Mouse (Mus musculus) forebrain, postnatal 0 days (tissue): ENCODE data around the gene Oaf. TPM values are rescaled to one million over a fixed set of nuclear protein-coding genes. Genes with fewer than 3 reads are reported as not detected.

Source experiments
- ATAC-seq: fragments of 200-750 bp; cut with Nextera tagmentation; 2 replicates; pipeline ENCODE4 v1.8.0; 2017; ENCODE audit warnings: mild to moderate bottlenecking, moderate library complexity
- DNase-seq: peaks from one replicate; pipeline ENCODE4 v3.0.0-alpha.2; 2015
- H3K27ac ChIP-seq: fragments of 300-500 bp; sonication (generic); 2 replicates; pipeline ENCODE4 v1.5.1; 2014; ENCODE audit warnings: low read depth, mild to moderate bottlenecking, antibody characterized with exemption, low read length, moderate library complexity, mixed read lengths
- H3K27me3 ChIP-seq: fragments of 300-500 bp; sonication (generic); 2 replicates; pipeline ENCODE4 v1.6.1; 2014; ENCODE audit warnings: mild to moderate bottlenecking, low read length, mixed read lengths; ENCODE audit not compliant: insufficient read depth
- H3K36me3 ChIP-seq: fragments of 300-500 bp; sonication (generic); 2 replicates; pipeline ENCODE4 v1.6.1; 2014; ENCODE audit warnings: mild to moderate bottlenecking, moderate library complexity; ENCODE audit not compliant: insufficient read depth
- H3K4me1 ChIP-seq: fragments of 300-500 bp; sonication (generic); 2 replicates; pipeline ENCODE4 v1.6.1; 2014; ENCODE audit warnings: antibody characterized with exemption; ENCODE audit not compliant: insufficient read depth
- H3K4me2 ChIP-seq: fragments of 300-500 bp; sonication (generic); 2 replicates; pipeline ENCODE4 v1.6.1; 2014; ENCODE audit warnings: low read depth, mild to moderate bottlenecking, moderate library complexity
- H3K4me3 ChIP-seq: fragments of 300-500 bp; sonication (generic); 2 replicates; pipeline ENCODE4 v1.5.1; 2014; ENCODE audit warnings: low read depth, low read length, mixed read lengths
- H3K9ac ChIP-seq: fragments of 300-500 bp; sonication (generic); 2 replicates; pipeline ENCODE4 v1.6.1; 2014; ENCODE audit warnings: mild to moderate bottlenecking
- H3K9me3 ChIP-seq: fragments of 300-500 bp; sonication (generic); 2 replicates; pipeline ENCODE4 v1.6.1; 2016; ENCODE audit warnings: low read length
- CTCF ChIP-seq: sonication (generic); IDR thresholded peaks from 2 replicates; pipeline ENCODE4 v1.5.1; 2016; ENCODE audit warnings: antibody characterized with exemption, control low read depth, low read depth
- WGBS: fragments of 180-500 bp; shearing (Covaris S2); extraction: QIAGEN DNeasy Blood & Tissue Kit; methylation state at CpG from one replicate; pipeline ENCODE4 v1.1.7; 2014; 5-methylcytosine and 5-hydroxymethylcytosine counted together
- polyA plus RNA-seq: library from polyadenylated mRNA; unstranded; fragments of >200 nt; fragmentation: Nextera tagmentation; extraction: Ambion mirVana; gene quantifications from 2 replicates; pipeline ENCODE4 v1.2.1, GENCODE M21; 2015
- total RNA-seq: library from RNA; depleted of rRNA; stranded (reverse); fragments of >200 nt; gene quantifications from 2 replicates; pipeline ENCODE4 v1.2.3, GENCODE M21; 2014

The Oaf gene
- total and polyA plus RNA-seq, 2 experiments from 2014 or later: 7.9 to 14.3 TPM

- 70% methylated on average over 2 of the region's 2 CpGs for WGBS
- no peak overlapping the region for H3K4me3 ChIP-seq
- ATAC-seq: no peak
- H3K27ac ChIP-seq: no peak overlapping the region
- DNase-seq: no peak
- H3K4me1 ChIP-seq: no peaks in the 10 kb centered on the region
- H3K9ac ChIP-seq: no peak overlapping the region
- no peaks in the 10 kb centered on the region for H3K9me3 ChIP-seq
- TF ChIP-seq CTCF: no peak
- H3K27me3 ChIP-seq: no peaks in the 10 kb centered on the region
- no peak overlapping the region for H3K4me2 ChIP-seq
- H3K36me3 ChIP-seq: no peaks in the 10 kb centered on the region
Measured at GRCm38 (mm10) chr9:43261941-43262340, 22.2 kb upstream of the Oaf start.

GRCm38 (mm10) chr9:43261124-43261907 is 21.6 kb upstream of the Oaf start:
- DNase-seq: no peak
- Histone ChIP-seq H3K4me1 (no peaks in the 10 kb centered on the region), H3K4me3 (no peak overlapping the region), H3K27me3 (no peaks in the 10 kb centered on the region), H3K36me3 (no peaks in the 10 kb centered on the region), H3K27ac (no peak overlapping the region), H3K9me3 (no peaks in the 10 kb centered on the region), H3K9ac (no peak overlapping the region), H3K4me2 (no peak overlapping the region)
- TF ChIP-seq CTCF: no peak
- 76% methylated on average over 4 of the region's 4 CpGs for WGBS
- no peak for ATAC-seq

- H3K9me3 ChIP-seq: no peaks in the 10 kb centered on the region
- H3K27me3 ChIP-seq: no peaks in the 10 kb centered on the region
- H3K4me3 ChIP-seq: no peak overlapping the region
- H3K27ac ChIP-seq: no peak overlapping the region
- no peak for TF ChIP-seq CTCF
- 87% methylated on average over 7 of the region's 7 CpGs for WGBS
- no peak overlapping the region for H3K4me2 ChIP-seq
- DNase-seq (no peak), ATAC-seq (no peak)
- no peaks in the 10 kb centered on the region for H3K4me1 ChIP-seq
- no peak overlapping the region for H3K9ac ChIP-seq
- H3K36me3 ChIP-seq: no peaks in the 10 kb centered on the region
Measured at GRCm38 (mm10) chr9:43260661-43261060, 20.9 kb upstream of the Oaf start.

DNA sequence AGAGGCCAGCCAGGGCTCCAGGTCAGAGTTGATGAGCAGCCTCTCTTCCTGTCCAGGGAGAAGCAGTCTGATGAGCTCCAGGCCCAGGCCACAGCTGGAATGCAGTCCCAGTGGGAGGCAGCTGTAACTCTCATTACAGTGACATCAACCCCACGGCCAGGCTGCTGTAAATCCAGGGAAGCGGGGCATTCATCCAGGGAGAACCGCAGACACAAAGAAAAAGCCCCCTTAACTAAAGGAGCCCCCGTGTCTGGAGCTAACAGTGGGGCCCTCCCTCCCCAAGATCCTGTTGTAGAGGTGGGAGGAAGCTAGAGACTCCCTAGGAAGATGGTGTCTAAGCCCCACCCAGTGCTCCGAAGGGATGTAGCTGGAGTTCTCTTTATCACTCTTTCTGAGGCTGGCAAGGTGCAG is 13.6 kb upstream of the Oaf start:
- no peaks in the 10 kb centered on the region for H3K9me3 ChIP-seq
- H3K27me3 ChIP-seq: no peaks in the 10 kb centered on the region
- H3K4me3 ChIP-seq: no peak overlapping the region
- H3K9ac ChIP-seq: no peak overlapping the region
- 19% methylated on average over 5 of the region's 5 CpGs for WGBS
- no peaks in the 10 kb centered on the region for H3K36me3 ChIP-seq
- H3K4me1 ChIP-seq: no peaks in the 10 kb centered on the region
- no peak for DNase-seq
- H3K4me2 ChIP-seq: no peak overlapping the region
- ATAC-seq: no peak
- no peak overlapping the region for H3K27ac ChIP-seq
- no peak for TF ChIP-seq CTCF

DNA sequence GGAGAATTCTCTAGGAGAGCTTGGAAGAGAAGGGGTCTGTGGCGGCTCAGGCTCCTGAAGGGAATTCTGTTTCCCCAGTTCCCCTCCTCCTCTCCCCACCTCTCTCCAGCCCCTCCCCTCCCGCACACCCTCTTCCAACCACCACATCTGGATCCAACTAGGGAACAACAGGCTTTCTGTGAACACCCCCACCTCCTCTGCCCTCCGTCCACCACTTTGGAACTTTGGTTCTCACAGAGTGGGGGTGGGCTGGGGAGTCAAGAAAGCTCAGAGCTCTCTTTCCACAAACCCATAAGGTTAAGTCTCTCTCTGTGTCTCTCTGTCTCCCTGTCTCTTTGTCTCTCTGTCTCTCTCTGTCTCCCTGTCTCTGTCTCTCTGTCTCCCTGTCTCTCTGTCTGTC is 13.1 kb upstream of the Oaf start:
- H3K4me2 ChIP-seq: no peak overlapping the region
- no peaks in the 10 kb centered on the region for H3K9me3 ChIP-seq
- no peaks in the 10 kb centered on the region for H3K36me3 ChIP-seq
- H3K9ac ChIP-seq: no peak overlapping the region
- WGBS: 61% methylated on average over 3 of the region's 3 CpGs
- no peak for ATAC-seq
- H3K27ac ChIP-seq: no peak overlapping the region
- no peaks in the 10 kb centered on the region for H3K4me1 ChIP-seq
- no peak for TF ChIP-seq CTCF
- no peak overlapping the region for H3K4me3 ChIP-seq
- H3K27me3 ChIP-seq: no peaks in the 10 kb centered on the region
- no peak for DNase-seq

- Histone ChIP-seq H3K4me3 (no peak overlapping the region), H3K27ac (no peak overlapping the region), H3K9me3 (no peaks in the 10 kb centered on the region), H3K4me1 (no peaks in the 10 kb centered on the region), H3K36me3 (no peaks in the 10 kb centered on the region), H3K4me2 (no peak overlapping the region), H3K9ac (no peak overlapping the region), H3K27me3 (no peaks in the 10 kb centered on the region)
- no peak for TF ChIP-seq CTCF
- DNase-seq (no peak), ATAC-seq (no peak)
- 92% methylated on average over 2 of the region's 2 CpGs for WGBS
Measured at GRCm38 (mm10) chr9:43251786-43252185, 12.1 kb upstream of the Oaf start.

DNA sequence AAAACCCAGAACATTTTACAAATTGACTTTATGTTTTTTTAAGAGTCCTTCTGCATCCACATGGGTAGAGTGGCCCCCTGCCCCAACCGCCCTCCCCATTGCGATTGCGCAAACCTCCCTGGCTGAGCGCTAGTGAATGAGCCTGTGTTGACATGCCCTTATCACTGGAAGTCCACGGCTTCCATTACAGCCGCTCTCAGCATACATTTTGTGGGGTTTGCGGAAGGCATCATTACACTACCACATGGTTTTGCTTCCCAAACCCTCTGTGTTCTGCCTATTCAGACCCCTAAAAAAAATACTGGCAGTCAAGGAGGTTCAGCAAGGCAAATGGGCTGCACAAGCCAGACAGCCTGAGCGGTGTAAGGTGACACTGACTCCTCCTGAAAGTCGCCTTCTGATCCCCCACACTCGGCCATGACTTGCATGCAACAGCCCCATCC is 7.0 kb upstream of the Oaf start:
- no peak overlapping the region for H3K4me2 ChIP-seq
- no peak overlapping the region for H3K4me3 ChIP-seq
- H3K27me3 ChIP-seq: no peaks in the 10 kb centered on the region
- ATAC-seq (no peak), DNase-seq (no peak)
- WGBS: 58% methylated on average over 10 of the region's 10 CpGs
- no peaks in the 10 kb centered on the region for H3K36me3 ChIP-seq
- H3K9ac ChIP-seq: no peak overlapping the region
- H3K27ac ChIP-seq: no peak overlapping the region
- H3K4me1 ChIP-seq: no peaks in the 10 kb centered on the region
- TF ChIP-seq CTCF: no peak
- no peaks in the 10 kb centered on the region for H3K9me3 ChIP-seq
